Mouse (Mus musculus) bone marrow, adult 2 months (tissue): ENCODE data around the gene Prelp. TPM values are rescaled to one million over a fixed set of nuclear protein-coding genes. Genes with fewer than 3 reads are reported as not detected.
"Not testable (repeated sequence)": the region's sequence is repeated elsewhere in the genome, so short reads cannot be mapped to it uniquely, and the experiment has no call there.

Experiments
- H3K27ac ChIP-seq: fragments of 200-500 bp; 2 replicates; pipeline ENCODE4 v1.5.1; 2012; ENCODE audit warnings: low read depth, mild to moderate bottlenecking, control low read depth, inconsistent platforms, low read length; ENCODE audit not compliant: control insufficient read depth, poor library complexity, insufficient read depth
- H3K4me1 ChIP-seq: fragments of 200-500 bp; 2 replicates; pipeline ENCODE4 v1.6.1; 2011; ENCODE audit warnings: low read length; ENCODE audit not compliant: control insufficient read depth, insufficient read depth
- H3K4me3 ChIP-seq: fragments of 200-500 bp; replicated peaks from 2 replicates; pipeline ENCODE3; 2011; ENCODE audit warnings: mild to moderate bottlenecking, low read depth, low read length, control low read depth; ENCODE audit not compliant: control insufficient read depth
- CTCF ChIP-seq: fragments of 200-500 bp; IDR thresholded peaks from 2 replicates; pipeline ENCODE4 v1.5.1; 2011; ENCODE audit warnings: low read length, control low read depth; ENCODE audit not compliant: control insufficient read depth, insufficient read depth
- POLR2A ChIP-seq: fragments of 200-500 bp; IDR thresholded peaks from 2 replicates; pipeline ENCODE4 v1.6.1; 2011; ENCODE audit warnings: low read depth, mild to moderate bottlenecking, control low read depth, low read length, borderline replicate concordance; ENCODE audit not compliant: control insufficient read depth
- WGBS: fragments of 180-500 bp; shearing (Covaris S2); methylation state at CpG from one replicate; pipeline ENCODE4 v1.1.7; 2018; 5-methylcytosine and 5-hydroxymethylcytosine counted together
- polyA plus RNA-seq: library from polyadenylated mRNA; stranded (reverse); fragments of >200 nt; gene quantifications from 2 replicates; pipeline ENCODE4 v1.2.4, GENCODE M21; 2011; ENCODE audit warnings: low replicate concordance; ENCODE audit not compliant: missing spikeins, insufficient read depth, insufficient read length

The Prelp gene
- polyA plus RNA-seq = 1.8 and 4.5 TPM in 2 replicates

- no peak within 1 kb of the TSS for H3K4me3 ChIP-seq
- 35% methylated on average over 8 of the region's 8 CpGs for WGBS
- no peak within 1 kb of the TSS for H3K27ac ChIP-seq
- H3K4me1 ChIP-seq = no peaks in the 10 kb centered on the region
- TF ChIP-seq CTCF = no peak
- TF ChIP-seq POLR2A = no peak
Measured at GRCm38 (mm10) chr1:133921304-133921751, at the start of gene Prelp. Gene Prelp, minus strand, starts transcription at chr1:133921414.

GRCm38 (mm10) chr1:133969427-133969826 is 48.2 kb upstream of the Prelp start:
- no peak overlapping the region for H3K27ac ChIP-seq
- no peaks in the 10 kb centered on the region for H3K4me1 ChIP-seq
- TF ChIP-seq POLR2A (no peak), CTCF (no peak)
- 80% methylated on average over 8 of the region's 8 CpGs for WGBS
- H3K4me3 ChIP-seq = no peak overlapping the region

GRCm38 (mm10) chr1:133968788-133969325 is 47.6 kb upstream of the Prelp start:
- H3K27ac ChIP-seq = no peak overlapping the region
- H3K4me1 ChIP-seq = no peaks in the 10 kb centered on the region
- TF ChIP-seq POLR2A = no peak
- TF ChIP-seq CTCF = no peak
- H3K4me3 ChIP-seq = no peak overlapping the region
- WGBS = 54% methylated on average over 4 of the region's 4 CpGs

- Histone ChIP-seq H3K27ac (no peak overlapping the region), H3K4me3 (no peak overlapping the region), H3K4me1 (no peaks in the 10 kb centered on the region)
- WGBS = 68% methylated on average over 7 of the region's 7 CpGs
- TF ChIP-seq POLR2A (no peak), CTCF (no peak)
Measured at GRCm38 (mm10) chr1:133967481-133968017, 46.3 kb upstream of the Prelp start.

GRCm38 (mm10) chr1:133966044-133966443 is 44.8 kb upstream of the Prelp start:
- 55% methylated on average over 2 of the region's 2 CpGs for WGBS
- H3K4me1 ChIP-seq = no peaks in the 10 kb centered on the region
- H3K4me3 ChIP-seq = no peak overlapping the region
- H3K27ac ChIP-seq = no peak overlapping the region
- TF ChIP-seq POLR2A (no peak), CTCF (no peak)

GRCm38 (mm10) chr1:133965298-133965697 is 44.1 kb upstream of the Prelp start:
- no peak overlapping the region for H3K27ac ChIP-seq
- no peaks in the 10 kb centered on the region for H3K4me1 ChIP-seq

GRCm38 (mm10) chr1:133964742-133965141 is 43.5 kb upstream of the Prelp start:
- no peak overlapping the region for H3K4me3 ChIP-seq
- H3K4me1 ChIP-seq = no peaks in the 10 kb centered on the region
- no peak overlapping the region for H3K27ac ChIP-seq
- TF ChIP-seq CTCF = no peak
- TF ChIP-seq POLR2A = no peak
- WGBS = 45% methylated on average over 5 of the region's 5 CpGs

More at GRCm38 (mm10) chr1:133965298-133965697, 44.1 kb upstream of the Prelp start:
- 76% methylated on average over 5 of the region's 5 CpGs for WGBS
- TF ChIP-seq POLR2A = no peak
- TF ChIP-seq CTCF = no peak
- H3K4me3 ChIP-seq = no peak overlapping the region

- 88% methylated on average over 1 of the region's 1 CpGs for WGBS
- H3K4me3 ChIP-seq, H3K4me1 ChIP-seq, H3K27ac ChIP-seq: not testable (repeated sequence)
Measured at GRCm38 (mm10) chr1:133963578-133963977, 42.4 kb upstream of the Prelp start.

- not testable (repeated sequence) for H3K4me3 ChIP-seq, H3K27ac ChIP-seq, H3K4me1 ChIP-seq
- WGBS = 63% methylated on average over 3 of the region's 3 CpGs
Measured at GRCm38 (mm10) chr1:133963128-133963527, 41.9 kb upstream of the Prelp start.
